Mouse (Mus musculus): ENCODE data around the gene Samd11.
A peak's percentile ranks its signal among the peaks of the same experiment; 100 is the strongest.

The Samd11 gene

DNA sequence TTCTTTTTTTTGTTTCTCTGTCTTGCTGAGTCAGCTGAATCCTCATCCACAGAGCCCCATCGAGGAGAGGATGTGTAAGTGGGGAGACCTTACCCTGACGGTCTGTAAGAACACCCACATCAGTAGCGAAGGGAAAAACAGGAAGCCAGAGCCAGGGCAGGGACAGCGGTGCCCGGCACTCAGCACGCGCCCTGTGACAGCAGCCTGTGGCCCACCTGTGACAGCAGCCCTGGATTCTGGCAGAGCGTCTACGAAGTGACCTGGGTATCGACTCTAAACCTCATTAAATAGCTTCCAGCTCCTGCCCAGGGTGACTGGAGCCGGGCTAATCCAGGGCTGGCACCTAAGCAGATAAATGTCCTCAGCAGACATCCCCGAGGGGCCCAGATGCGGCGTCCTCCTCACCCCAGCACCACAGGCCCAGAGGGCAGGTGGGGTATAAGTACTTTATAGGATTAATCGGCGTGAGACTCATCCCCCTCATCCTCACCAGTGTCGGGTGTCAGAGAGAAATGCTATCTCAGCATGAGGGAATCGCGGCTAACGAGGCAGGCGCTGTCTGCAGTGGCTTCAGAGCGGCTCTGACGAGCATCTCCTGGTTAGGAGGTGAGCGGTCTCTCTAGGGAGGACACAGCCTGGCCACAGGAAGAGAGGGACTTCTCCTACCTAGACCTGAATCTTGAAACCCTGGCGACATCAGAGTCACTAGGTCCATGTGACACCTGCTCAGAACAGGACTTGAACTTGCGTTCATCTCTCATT, at the start of gene Samd11:
Gene Samd11 (minus strand): TSS at position 580 of the 762 bp plus-strand sequence.
- DNase-seq, result no peak

DNA sequence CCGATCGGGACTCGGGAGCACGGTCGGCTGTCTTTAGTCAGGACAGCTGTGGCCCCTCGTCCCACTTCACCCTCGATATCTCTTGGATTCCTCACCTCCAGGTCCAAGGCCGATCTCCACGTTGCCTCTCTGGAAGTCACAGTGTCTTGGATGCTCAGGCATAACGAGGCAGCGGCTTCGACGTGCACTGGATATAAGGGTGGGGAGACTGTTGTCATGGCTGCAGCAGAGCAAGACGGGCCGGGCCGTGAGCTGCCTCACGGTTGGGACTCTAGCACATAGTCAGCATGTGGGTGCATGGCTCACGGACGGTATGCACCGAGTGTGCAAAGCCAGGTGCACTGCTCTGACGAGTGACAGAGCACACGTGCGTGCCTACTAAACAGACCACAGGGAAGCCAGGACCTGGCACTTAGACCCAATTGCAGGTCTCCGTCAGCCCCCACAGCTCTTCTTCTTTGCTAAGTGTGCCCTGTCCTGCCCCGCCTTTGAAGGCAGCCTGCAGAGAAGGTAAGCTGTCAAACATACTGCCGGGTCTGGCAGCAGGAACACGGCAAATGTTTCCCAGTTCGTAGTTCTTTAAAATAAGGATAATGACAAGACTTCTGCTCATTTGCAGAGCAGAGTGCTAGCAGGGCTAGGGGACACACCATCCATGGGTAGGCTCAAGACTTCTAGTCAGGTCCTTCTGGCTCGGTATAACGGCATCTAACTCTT, 938 bp downstream of the Samd11 start:
- no peak for DNase-seq

DNA sequence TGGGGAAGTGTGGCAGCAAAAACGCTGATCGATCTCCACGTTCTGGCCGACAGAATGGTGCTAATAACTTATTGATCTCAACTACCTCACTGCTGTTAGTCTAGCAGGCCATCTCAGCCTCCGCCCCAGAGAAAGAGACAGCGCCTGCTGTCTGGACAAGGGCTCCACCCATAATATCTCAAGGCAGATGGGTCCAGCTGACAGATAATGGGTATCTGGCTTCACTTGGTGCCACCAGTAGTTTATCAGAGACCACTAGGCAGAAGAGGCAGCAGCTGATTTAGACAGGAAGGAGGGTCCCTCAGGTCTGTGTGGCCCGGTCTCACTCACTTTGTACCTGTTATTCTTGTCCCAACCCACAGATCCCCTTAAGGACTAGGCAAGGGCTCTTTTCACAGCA, 2.4 kb downstream of the Samd11 start:
- no peak for DNase-seq

DNA sequence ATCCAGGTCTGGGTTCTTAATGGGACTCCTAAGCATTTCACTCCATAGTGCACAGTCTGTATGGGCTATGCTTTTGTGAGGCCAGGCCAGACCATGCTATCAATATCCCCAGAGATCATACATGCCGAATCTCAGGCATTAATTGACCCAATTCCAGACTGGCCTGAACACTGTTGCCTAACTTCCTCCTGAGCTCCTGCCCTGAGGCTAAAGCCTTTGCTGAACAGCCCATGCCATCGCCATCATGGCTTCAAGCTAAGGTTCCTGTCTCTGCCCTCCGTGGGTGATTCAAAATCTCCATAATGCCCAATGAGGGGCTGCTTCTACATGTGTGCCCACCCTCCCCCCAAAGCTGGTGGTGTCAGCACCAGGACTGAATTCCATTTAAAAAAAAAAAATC, 2.8 kb downstream of the Samd11 start:
- DNase-seq, result no peak

DNA sequence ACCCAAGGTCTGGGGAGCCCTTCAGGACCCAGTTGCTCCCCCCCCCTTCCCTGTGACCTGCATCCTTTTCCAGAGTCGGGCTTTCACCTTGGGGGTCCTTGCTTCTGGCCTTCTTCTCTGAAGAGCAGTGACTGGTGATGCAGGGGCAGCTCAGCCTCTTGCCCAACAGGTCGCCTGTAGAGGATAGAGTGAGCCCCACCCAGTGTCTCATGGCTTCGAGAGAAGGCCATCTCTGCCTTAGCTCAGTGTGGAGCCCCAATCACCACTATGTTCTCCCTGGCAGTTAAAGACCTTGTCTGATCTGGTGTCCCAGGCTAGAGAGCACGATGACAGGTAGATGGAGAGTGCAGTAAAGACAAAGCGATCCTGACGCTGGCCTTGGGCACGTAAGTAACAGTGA, 3.3 kb downstream of the Samd11 start:
- DNase-seq, result no peak

DNA sequence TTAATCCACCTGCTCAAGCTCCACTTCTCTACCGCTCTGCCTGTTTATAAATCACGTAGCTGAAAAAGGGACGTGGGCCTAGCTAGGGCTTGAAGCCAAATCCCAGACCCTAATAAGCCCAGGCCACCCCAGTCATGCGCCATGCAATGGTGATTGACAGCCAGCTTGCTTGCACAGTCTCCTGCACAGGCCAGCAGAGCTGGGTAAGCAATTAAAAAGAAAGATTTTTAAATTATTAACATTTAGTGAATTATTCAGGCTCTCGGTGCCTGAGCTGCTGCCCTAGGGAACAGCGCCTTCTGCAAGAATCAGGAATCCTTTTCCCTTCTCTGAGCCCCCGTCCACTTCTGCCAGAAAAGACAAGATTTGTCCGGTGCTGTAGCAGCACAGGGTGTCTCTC, 4.4 kb downstream of the Samd11 start:
- DNase-seq, result no peak

DNA sequence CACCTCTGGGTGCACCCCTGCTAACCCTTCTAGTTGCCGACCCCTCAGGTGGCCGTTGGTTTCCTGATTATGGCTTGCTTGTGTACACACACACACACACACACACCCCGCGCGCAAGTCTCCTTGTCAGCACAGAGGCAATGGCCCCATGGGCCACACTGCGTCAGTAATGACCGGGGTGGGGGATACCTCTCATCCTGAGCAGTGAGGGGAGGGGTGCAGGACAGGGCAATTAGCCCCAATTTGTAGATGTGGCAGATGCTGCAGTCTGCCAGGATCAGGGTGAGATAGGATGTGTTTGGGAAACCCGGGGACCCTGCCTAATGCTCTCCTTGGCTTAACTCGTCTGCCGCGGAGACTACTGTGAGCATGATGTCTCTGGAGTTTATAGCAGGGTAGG, 5.9 kb downstream of the Samd11 start:
- DNase-seq, result no peak

DNA sequence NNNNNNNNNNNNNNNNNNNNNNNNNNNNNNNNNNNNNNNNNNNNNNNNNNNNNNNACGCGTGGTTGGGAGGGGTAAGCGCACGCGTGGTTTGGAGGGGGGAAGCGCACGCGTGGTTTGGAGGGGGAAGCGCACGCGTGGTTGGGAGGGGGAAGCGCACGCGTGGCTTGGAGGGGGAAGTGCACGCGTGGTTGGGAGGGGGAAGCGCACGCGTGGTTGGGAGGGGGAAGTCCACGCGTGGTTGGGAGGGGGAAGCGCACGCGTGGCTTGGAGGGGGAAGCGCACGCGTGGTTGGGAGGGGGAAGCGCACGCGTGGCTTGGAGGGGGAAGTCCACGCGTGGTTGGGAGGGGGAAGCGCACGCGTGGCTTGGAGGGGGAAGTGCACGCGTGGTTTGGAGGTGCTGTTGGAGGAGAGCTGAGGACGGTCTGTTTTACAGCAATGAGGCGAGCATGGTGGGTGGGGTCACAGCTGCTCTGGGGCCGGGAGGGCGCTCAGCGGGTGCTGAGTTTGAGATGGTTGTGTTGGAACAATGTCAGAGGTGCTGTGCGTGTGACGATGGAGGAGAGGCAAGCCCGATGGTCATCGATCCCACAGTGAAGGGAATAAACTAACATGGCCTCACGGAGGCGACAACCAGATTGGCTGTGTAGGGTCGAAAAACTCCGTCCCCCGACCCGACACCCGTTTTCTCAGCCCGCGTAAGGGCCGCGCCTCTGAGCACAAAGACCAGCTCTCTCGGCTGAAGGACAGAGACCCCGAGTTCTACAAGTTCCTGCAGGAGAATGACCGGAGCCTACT, 18.6 kb downstream of the Samd11 start:
- DNase-seq, result no peak

DNA sequence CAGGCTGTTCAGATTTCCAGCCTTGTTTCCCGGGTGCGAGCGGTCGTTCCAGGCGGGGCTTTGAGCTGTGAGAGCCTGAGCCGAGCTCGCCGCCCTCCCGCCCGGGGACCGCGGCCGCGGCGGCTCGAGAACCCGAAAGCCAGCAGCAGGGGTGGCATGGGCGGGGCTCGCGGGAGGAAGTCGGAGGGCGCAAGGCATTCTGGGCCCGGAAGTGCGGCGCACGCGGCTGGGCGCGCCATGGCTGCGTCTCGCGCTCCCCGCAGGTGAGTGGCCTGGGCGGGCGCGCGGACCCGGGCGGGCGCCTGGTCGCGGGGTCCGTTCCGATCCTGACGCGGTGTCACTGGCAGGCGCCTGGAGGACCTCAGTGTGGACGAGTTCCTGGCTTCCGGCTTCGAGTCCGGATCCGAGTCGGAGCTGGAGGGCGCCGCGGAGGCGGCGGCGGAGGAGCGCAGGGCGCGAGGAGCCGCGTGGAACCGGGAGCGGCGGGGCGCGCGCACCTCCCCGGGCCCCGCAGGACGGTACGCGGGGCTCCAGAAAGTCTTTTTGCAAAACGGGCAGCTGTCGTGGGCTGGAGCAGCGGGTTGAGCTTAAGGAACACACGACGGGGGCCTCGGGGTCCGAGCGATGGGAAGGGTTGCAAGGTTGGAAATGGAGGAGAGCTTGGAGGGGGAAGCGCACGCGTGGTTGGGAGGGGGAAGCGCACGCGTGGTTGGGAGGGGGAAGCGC, 19.5 kb downstream of the Samd11 start, which contains the start of gene Noc2l:
Gene Noc2l (plus strand): TSS at position 203 of the 726 bp plus-strand sequence.
- DNase-seq, result peak; percentile 95

DNA sequence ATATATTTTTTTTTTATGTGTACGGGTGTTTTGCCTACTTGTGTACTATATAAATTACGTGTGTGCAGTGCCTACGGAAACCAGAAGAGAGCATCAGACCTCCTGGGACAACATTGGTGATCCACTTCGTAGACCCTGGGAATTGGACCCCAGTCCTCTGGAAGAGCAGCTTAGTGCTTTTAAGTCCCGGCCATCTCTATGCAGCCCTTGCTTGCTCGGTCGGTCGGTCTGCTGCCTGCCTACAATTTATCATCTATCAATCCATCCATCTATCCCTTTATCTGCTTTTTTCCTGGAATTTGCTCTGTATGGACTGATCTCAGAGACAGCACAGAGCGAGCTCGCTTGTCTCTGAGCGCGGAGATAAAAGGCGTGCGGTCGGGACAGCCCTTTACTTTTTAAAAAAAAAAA, 20.1 kb downstream of the Samd11 start:
- DNase-seq, result no peak

DNA sequence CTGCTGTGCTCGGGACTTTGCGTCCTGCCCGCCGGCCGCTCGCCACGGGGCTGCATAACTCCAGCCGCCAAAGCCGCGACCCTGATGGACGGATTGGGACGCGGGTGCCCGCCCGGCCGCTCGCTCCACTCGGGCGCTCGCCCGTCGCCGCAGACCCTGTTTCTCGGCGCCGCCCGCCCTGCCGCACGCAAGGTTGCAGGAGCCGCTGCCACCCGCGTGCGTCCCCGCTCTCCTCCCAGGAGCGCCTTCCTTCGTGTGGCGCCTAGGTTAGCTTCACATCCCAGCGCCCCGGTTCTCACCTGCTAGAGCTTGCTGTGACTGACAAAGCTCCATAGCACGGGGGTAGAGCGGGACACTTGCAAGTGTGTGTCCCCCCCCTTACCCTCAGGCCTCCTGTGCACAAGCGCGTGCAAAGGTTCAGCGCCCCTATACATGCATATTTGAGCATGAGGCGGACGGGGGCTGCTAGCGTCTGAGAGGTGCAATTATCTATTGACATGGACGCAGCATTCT, 20.7 kb downstream of the Samd11 start, which contains the start of gene Plekhn1:
Gene Plekhn1 (minus strand): TSS at position 157 of the 513 bp plus-strand sequence.
- peak; percentile 88 for DNase-seq

DNA sequence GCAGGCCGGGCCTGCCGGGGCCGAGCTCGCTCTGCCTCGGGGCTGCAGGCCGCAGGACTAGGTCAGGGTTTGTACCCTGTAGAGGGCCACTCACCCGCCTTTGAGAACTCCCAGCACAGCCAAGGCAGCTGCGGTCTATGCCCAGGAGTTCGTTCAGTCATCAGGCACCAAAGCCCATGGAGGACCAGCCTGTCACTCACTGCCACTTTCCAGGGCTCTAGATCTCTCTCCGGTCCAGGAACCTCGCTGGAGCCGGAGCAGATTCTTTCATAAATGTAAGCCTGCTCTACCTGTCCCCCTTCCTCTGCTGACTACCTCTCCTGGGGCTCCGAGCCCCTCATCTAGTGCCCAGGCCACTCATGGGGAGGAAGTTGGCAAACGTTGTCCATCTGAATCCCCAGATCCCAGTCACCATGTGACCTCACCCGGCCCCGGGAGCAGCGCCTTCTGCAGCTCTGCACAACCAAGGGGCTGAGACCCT, 21.4 kb downstream of the Samd11 start:
- peak; percentile 54 for DNase-seq

DNA sequence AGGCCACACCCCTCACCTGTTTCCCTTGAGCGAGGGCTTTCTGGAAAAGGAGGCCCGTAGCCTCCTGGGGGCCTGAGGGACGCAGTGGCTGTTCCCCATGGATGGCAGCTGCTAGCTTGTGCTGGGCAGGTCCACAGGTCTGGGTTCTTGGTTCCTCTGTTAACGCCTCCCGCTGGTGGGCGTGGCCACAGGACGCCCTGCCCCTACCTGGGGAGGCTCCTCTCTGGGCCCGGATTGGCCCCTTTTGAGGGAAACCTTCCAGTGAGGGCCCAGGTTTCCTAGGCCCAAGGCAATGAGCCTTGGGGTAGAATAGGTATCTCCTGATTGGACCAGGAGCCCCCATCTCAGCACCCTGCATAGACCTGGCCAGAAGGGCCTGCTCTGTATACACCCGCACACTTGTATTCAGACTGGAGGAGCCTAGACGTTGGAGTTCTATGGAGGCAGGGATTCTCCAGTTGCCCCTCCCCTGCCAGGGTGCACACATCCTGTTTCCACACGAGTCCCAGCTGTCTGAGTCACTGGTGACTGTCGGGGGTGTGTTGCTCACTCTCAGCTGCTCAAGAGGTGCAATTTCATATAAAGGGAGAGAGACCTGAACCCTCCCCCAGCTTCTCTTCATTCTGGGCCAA, 26.9 kb downstream of the Samd11 start:
- no peak for DNase-seq

DNA sequence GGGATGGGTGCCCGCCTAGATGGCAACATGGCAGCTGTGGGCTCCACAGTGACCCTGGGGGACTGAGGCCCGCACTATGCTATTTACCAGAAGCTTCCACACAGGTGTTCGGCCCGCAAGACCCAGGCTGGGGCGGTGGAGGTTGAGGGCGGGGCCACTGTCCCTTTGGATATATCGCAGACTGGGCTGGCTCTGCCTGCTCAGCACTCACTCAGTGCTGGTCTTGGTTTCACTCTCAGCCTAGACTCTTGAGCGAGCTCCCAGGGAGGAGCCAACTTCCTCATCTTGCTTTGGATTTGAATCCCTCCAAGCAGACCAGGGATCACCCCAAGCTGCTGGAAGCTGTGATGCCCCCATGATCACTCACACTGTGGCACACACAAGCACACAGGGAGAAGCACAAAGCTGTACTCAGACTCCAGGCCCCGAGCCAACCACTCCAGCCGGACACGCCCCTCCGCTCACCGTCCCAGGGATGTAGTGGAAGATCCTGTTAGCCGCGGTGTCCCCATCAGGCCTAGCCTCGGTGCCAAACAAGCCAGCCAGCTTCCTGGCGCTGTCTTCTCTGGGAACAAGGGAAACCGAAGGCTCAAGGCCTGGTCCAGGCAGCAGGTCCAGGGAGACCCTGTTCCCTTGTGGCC, 27.6 kb downstream of the Samd11 start:
- peak; percentile 46 for DNase-seq

DNA sequence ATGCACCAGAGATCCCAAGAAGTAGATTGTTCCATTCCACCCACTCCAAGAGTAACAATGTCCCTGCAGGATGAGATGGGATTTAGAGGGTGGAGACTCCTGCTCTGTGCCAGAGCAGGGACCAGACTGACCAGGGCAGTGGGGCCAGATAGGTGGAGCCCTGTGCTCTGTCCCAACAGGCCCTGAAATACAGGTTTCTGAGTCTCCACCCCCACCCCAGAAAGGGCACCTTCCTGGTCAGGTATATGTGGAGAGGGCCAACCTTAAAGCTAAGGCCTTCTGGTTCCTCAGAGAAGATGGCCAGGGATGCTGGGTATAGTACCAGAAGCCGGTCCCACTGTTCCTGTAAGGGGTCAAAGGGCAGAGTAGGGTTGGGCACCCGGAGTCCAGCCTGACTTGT, 31.2 kb downstream of the Samd11 start:
- DNase-seq, result no peak

DNA sequence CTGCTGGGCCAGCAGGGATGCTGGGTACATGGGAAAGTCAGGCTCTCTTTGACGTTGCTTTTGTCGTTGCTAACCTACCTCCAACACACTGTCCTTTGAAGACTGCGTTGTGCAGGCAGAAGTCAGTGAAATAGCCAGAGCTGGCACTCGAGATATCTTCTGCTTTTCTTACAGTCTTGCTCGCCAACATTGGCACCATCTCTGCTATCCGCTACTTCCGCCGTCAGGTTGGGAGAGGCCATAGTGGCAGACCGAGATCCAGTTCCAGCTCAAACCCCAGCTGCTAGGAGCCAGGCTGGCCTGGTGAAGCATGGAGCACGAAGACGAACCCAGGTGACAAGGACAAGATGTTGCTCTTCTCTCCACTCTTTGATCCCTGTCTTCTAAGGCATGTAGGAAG, 35.5 kb downstream of the Samd11 start:
- DNase-seq, result no peak

DNA sequence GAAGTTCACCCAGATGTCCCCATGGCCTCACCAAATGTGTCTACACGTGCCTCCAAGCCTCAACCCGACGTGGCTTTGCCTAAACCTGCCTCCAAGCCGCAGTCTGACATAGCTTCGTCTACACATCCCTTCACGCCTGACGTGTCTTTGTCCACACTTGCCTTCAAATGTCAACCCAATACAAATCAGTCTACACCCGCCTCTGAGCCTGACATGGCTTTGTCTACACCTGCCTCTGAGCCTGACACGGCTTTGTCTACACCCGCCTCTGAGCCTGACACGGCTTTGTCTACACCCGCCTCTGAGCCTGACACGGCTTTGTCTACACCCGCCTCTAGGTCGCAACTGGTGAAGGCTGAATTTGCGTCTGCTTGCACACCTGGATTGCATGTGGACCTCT, 37.6 kb downstream of the Samd11 start:
- DNase-seq, result no peak

DNA sequence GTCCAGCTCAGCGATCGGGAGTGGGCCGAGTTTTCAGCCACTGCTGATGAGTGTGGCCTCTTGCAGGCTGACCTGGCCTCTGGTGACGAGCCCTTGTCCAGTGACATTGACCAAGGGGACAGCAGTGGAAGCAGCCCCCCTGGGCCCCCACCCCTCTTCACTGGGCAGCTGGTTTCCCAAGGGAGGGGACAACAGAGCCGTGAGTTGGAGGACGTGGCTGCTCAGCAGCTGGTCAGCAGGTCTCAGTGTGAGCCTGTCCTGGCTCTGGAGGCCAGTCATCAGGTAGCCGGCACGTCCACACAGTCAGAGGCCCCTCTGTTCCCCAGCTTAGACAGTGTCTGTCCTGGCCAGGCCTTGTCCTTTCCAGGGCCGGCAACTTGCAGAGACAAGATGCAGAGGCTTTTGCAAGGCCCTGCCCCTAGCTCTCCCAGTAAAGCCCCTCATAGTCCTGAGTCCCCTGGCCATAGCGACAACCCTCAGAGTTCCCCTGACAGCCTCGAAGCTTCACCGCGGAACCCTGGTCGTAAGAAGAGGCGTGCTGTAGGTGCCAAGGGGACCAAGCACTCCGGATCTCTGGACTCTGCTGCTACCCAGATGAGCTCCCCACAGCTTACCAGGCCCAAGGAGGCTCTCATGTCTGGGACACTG, 38.3 kb downstream of the Samd11 start:
- no peak for DNase-seq

DNA sequence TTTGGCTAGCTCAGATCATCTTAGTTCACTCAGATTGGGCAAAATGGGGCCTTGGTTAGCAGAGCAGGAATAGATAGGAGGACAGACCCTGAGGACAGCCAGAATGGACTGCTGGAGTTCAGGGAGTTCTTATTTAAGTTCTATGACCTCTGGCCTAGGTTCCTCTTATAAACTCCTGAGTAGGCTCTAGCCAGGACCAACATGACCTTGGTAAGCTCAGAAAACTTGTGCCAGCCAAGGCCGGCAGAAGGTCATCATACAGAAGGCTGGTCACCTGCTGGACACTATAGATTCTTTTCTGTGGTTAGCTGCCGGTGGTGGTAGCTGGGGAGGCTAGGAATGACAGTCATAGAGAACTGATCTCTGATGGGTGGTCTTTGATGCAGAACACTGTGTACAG, 39.3 kb downstream of the Samd11 start:
- DNase-seq, result no peak

DNA sequence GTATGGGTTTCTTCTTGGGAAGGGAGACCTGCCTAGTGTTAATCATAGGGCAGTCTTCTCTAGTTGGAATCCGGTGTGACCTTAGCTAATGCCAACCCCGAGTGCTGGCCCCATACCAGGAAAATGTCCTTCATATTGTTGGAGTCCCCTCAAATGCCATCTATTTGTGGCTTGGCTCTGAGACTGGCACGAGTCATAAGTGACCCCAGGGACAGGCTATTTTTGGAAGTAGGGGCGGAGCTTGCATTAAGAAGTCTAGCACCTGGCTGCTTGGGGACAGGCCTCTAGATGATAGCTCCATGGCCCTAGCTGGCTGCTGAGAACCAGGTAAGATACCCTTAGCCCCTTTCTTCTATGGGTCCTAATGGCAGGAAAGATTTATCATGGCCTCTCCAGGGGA, 39.8 kb downstream of the Samd11 start, which contains the start of gene Perm1:
Gene Perm1 (plus strand): TSS at position 220 of the 400 bp plus-strand sequence.
- no peak for DNase-seq

DNA sequence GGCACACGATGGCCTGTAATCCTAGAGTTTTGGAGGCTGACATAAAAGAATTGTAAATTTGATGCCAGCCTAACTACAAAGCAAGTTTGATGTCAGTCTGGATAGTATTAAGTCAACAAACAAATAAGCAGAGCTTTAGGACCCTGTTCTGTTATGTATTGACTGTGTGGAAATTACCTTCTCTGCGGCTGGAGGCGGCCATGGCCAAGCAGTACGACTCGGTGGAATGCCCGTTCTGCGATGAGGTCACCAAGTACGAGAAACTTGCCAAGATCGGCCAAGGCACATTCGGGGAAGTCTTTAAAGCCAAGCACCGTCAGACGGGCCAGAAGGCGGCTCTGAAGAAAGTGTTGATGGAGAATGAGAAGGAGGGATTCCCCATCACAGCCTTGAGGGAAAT, 42.3 kb downstream of the Samd11 start:
- no peak for DNase-seq
